Comparison of ENCODE assay signal across 8 mouse cellular contexts in the genomic region with DNA sequence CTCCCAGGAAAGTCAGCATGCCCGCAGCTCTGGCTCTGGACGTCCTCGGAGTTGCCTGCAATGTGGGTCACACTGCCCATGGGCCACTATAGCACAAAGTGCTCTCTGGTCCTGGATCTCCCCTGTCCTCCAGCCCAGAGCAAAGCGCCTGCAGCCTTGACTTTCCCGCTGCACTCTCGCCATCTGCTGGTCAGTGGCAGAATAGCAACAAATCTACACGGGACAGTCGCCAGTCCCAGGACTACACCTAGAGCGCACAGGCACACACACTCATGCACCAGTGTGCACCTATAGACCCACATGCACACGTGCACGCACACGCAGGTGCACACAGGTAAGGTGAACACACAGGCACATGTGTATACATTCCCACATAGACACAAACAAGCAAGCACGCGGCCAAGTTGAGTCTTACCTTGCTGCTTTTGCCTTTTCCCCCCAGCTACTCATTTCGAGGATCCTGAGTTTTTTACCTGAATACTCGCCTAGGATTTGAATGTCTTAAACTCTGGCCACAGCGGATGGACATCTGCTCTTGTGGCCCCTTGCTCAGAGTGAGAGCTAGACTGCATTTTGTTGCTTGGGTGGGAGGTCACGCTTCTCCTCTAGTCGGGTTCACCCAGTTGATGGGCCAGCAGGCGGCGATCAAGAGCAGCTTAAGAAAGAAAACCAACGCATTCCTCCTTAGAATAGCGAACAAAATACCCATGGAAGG. TPM values are rescaled to one million over a fixed set of nuclear protein-coding genes. Genes with fewer than 3 reads are reported as not detected.
DNase-seq lines count a peak whose midpoint lies in the region; ATAC-seq and TF ChIP-seq lines count a peak whose summit lies in the region.

No protein-coding gene starts in this region.

- H3K4me1 ChIP-seq in hindbrain, postnatal 0 days (ENCODE audit: insufficient read depth, low read length): no peaks in the 10 kb centered on the region

- H3K27ac ChIP-seq in hindbrain, postnatal 0 days: no peak overlapping the region

- peak overlapping the region; percentile 0; the same call in 1 of the 2 replicates for H3K4me3 ChIP-seq in hindbrain, postnatal 0 days (ENCODE audit: low read length)

- peak; percentile 97 for TF ChIP-seq CTCF in hindbrain, postnatal 0 days (IDR thresholded peaks at IDR 0.05; ENCODE audit: low read depth)

- ATAC-seq in hindbrain, postnatal 0 days: peak; percentile 66

- WGBS in hindbrain, postnatal 0 days: 7% methylated on average over 23 of the region's 23 CpGs

- H3K36me3 ChIP-seq in hindbrain, postnatal 0 days (ENCODE audit: insufficient read depth, low read length): no peaks in the 10 kb centered on the region

- no peaks in the 10 kb centered on the region for H3K9me3 ChIP-seq in hindbrain, postnatal 0 days (ENCODE audit: low read length)

- no peaks in the 10 kb centered on the region for H3K27me3 ChIP-seq in hindbrain, postnatal 0 days (ENCODE audit: insufficient read depth, low read length)

- H3K9ac ChIP-seq in hindbrain, postnatal 0 days (replicated peaks; ENCODE audit: low read length): no peak overlapping the region

- peak; percentile 83 for DNase-seq in ZHBTc4 (ENCODE audit: low read depth, low spot score)
- DNase-seq in cerebellum, postnatal 4 days (ENCODE audit: low spot score in 2 of 2): peak; percentile 78 to 86
- DNase-seq in gastrocnemius, postnatal 10 days: peak; percentile 84
- DNase-seq in hindbrain, postnatal 0 days (ENCODE audit: low spot score): peak; percentile 81
- DNase-seq in left cerebral cortex, adult 11 months (ENCODE audit: low spot score): peak; percentile 14
- peak; percentile 55 to 79 for DNase-seq in lung, postnatal 4 days
- DNase-seq in right cerebral cortex, adult 2 months (ENCODE audit: low spot score in 2 of 2): peak; percentile 59 to 80
- DNase-seq in urinary bladder, postnatal 25 days (ENCODE audit: low spot score): peak; percentile 73

- peak overlapping the region; percentile 32 for H3K4me2 ChIP-seq in hindbrain, postnatal 0 days (ENCODE audit: low read depth, low read length)

RNA-seq across cellular contexts. Expression of a gene that starts 26.9 kb away (rescaled TPM):
- not detected for total RNA-seq in gastrocnemius, postnatal 10 days (2021)
- not detected in 2 replicates for total RNA-seq in hindbrain, postnatal 0 days (2014; rRNA removed)
- not detected in 2 replicates for polyA plus RNA-seq in hindbrain, postnatal 0 days (2015; fragmentation: Nextera tagmentation; extraction: Ambion mirVana)

Comparison
In these comparisons a context has a peak if more than half of its experiments do, and no peak if none do; other contexts are left out.
1. DNase-seq: peak in every context shown above with its lines; median percentile 84 in gastrocnemius, postnatal 10 days; 83 in ZHBTc4; 82 in cerebellum, postnatal 4 days; 81 in hindbrain, postnatal 0 days; 73 in urinary bladder, postnatal 25 days; 70 in right cerebral cortex, adult 2 months; 67 in lung, postnatal 4 days; 14 in left cerebral cortex, adult 11 months.